ENCODE assay signal across 8 mouse cellular contexts in the genomic region with DNA sequence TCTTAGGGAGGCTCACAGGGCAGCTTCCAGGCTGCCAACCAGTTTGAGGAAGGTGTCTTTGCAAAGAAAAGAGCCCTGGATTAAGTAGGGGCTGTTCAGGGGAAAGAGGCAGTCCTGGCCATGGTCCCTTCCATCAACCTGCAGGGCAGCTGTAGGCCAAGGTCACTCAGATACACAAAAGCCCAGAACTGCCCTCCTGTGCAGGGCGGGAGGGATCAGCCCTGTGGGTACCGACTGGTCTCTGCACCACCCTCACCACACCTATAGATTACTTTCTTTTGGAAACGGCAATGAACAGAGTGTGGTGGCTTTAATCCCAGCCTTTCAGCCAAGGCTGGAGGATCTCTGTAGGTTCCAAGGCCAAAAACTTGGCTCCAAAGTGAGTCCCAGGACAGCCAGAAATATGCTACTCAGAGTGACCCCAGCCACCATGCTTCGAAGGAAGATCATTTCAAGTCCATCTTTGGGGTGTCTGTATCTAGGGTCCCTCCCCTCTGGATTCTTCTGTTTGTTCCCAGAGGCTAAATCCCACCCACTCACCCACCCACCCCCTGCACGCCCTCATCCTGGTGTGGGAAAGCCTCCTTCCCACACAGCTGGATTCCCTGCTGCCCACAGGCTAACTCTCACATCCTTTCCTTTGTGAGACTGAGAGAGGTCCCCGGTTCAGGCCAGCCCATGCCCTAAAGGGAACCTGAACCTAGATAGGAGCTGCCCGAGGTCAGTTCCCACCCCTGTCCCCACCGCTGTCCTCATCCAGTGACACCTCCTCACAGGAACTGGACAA. TPM values are rescaled to one million over a fixed set of nuclear protein-coding genes. Genes with fewer than 3 reads are reported as not detected.
DNase-seq lines count a peak whose midpoint lies in the region; ATAC-seq and TF ChIP-seq lines count a peak whose summit lies in the region.

No protein-coding gene starts in this region.

- no peaks in the 10 kb centered on the region for H3K36me3 ChIP-seq in hindbrain, embryonic 13.5 days

- peak overlapping the region; percentile 84 for H3K9ac ChIP-seq in hindbrain, embryonic 13.5 days

- H3K4me2 ChIP-seq in hindbrain, embryonic 13.5 days = peak overlapping the region; percentile 72

- TF ChIP-seq POLR2A in cortical plate, adult 2 months (IDR thresholded peaks at IDR 0.05; ENCODE audit: extremely low read depth, insufficient read depth, low read length) = no peak

- no peak overlapping the region for H3K4me3 ChIP-seq in left cerebral cortex, adult 2 months
- peak overlapping the region; percentile 39; the same call in 1 of the 2 replicates for H3K4me3 ChIP-seq in cortical plate, adult 2 months (ENCODE audit: insufficient read depth, low read length)
- H3K4me3 ChIP-seq in hindbrain, embryonic 13.5 days = peak overlapping the region; percentile 47

- WGBS in hindbrain, embryonic 13.5 days = 55% methylated on average over 8 of the region's 8 CpGs

- 0 out of 2 replicates have a peak, but pooled peaks cover 2% of the 10 kb centered on the region for H3K4me1 ChIP-seq in cortical plate, adult 2 months (ENCODE audit: control insufficient read depth, insufficient read depth, low read length)
- H3K4me1 ChIP-seq in hindbrain, embryonic 13.5 days (replicated peaks) = peaks cover 66% of the 10 kb centered on the region

- H3K27ac ChIP-seq in left cerebral cortex, adult 2 months = peak overlapping the region; percentile 98
- H3K27ac ChIP-seq in cortical plate, adult 2 months (ENCODE audit: insufficient read depth, low read length) = peak overlapping the region; percentile 100
- H3K27ac ChIP-seq in hindbrain, embryonic 13.5 days = peak overlapping the region; percentile 99

- DNase-seq in left cerebral cortex, adult 2 months (ENCODE audit: extremely low spot score in 1 of 2, low spot score in 2 of 2) = no peak
- DNase-seq in left cerebral cortex, postnatal 14 days (ENCODE audit: low spot score in 2 of 2) = no peak
- peak; percentile 41 for DNase-seq in lung, postnatal 10 days
- no peak for DNase-seq in thymus, postnatal 0 days (ENCODE audit: low spot score)
- no peak for DNase-seq in gastrocnemius, adult 18-20 months (ENCODE audit: low spot score)

- intact Hi-C loops in left cerebral cortex, adult 2 months (cut with DNase I) = loop anchor here (2.0 kb wide), 1 partner anchor 27 kb away; no protein-coding TSS in a partner anchor
- intact Hi-C loops in left cerebral cortex, postnatal 14 days (cut with DNase I) = no loop called here

- ATAC-seq in hindbrain, embryonic 13.5 days (ENCODE audit: low FRiP score) = no peak
- no peak for ATAC-seq in granulocyte monocyte progenitor cell, adult 5-6 weeks (replicated peaks; ENCODE audit: poor library complexity, severe bottlenecking)

- no peak for TF ChIP-seq CTCF in left cerebral cortex, adult 2 months (IDR thresholded peaks at IDR 0.05)
- TF ChIP-seq CTCF in cortical plate, adult 2 months (IDR thresholded peaks at IDR 0.05; ENCODE audit: extremely low read depth, insufficient read depth, low read length) = no peak

- no peaks in the 10 kb centered on the region for H3K9me3 ChIP-seq in hindbrain, embryonic 13.5 days

- H3K27me3 ChIP-seq in hindbrain, embryonic 13.5 days = no peaks in the 10 kb centered on the region

RNA-seq across cellular contexts. Expression of gene Tex44, which starts 17.4 kb away (rescaled TPM):
- total RNA-seq in left cerebral cortex, adult 2 months (2021) = not detected
- total RNA-seq in left cerebral cortex, postnatal 14 days (2021) = not detected
- not detected in 2 replicates for polyA plus RNA-seq in cortical plate, adult 2 months (2012; rRNA removed)
- polyA plus RNA-seq in hindbrain, embryonic 13.5 days (2015; fragmentation: Nextera tagmentation; extraction: Ambion mirVana) = not detected in 2 replicates
- total RNA-seq in granulocyte monocyte progenitor cell, adult 5-6 weeks (2014; fragmentation: Nextera tagmentation) = not detected in 2 replicates
- not detected in 2 replicates for total RNA-seq in granulocyte monocyte progenitor cell, adult 5-6 weeks (2017)
- 0.08 TPM in 1 of 2 replicates, not detected in the other for polyA plus RNA-seq in thymus, postnatal 0 days (2015; fragmentation: Nextera tagmentation; extraction: Ambion mirVana)
- not detected for total RNA-seq in gastrocnemius, adult 18-20 months (2021)

RNA-seq across cellular contexts. Expression of gene Nmur1, which starts 17.6 kb away (rescaled TPM):
- total RNA-seq in left cerebral cortex, adult 2 months (2021) = not detected
- total RNA-seq in left cerebral cortex, postnatal 14 days (2021) = under 1 TPM; 0.25 to 0.53 TPM
- 0.09 and 0.25 TPM in 2 replicates for polyA plus RNA-seq in cortical plate, adult 2 months (2012; rRNA removed)
- polyA plus RNA-seq in hindbrain, embryonic 13.5 days (2015; fragmentation: Nextera tagmentation; extraction: Ambion mirVana) = not detected in 2 replicates
- not detected in 2 replicates for total RNA-seq in granulocyte monocyte progenitor cell, adult 5-6 weeks (2014; fragmentation: Nextera tagmentation)
- total RNA-seq in granulocyte monocyte progenitor cell, adult 5-6 weeks (2017) = not detected in 2 replicates
- polyA plus RNA-seq in thymus, postnatal 0 days (2015; fragmentation: Nextera tagmentation; extraction: Ambion mirVana) = 0.17 TPM in 1 of 2 replicates, not detected in the other
- not detected for total RNA-seq in gastrocnemius, adult 18-20 months (2021)
